Mouse (Mus musculus) forebrain, embryonic 13.5 days (tissue): ENCODE data around the gene Klhl29. TPM values are rescaled to one million over a fixed set of nuclear protein-coding genes. Genes with fewer than 3 reads are reported as not detected.

Experiments
- ATAC-seq: fragments of 200-750 bp; cut with Nextera tagmentation; 2 replicates; pipeline ENCODE4 v1.8.0; 2017
- H3K27ac ChIP-seq: fragments of 300-500 bp; sonication (generic); 2 replicates; pipeline ENCODE4 v1.5.1; 2015; ENCODE audit warnings: inconsistent platforms, mild to moderate bottlenecking, moderate library complexity
- H3K27me3 ChIP-seq: fragments of 300-500 bp; sonication (generic); 2 replicates; pipeline ENCODE4 v1.6.1; 2015; ENCODE audit warnings: mild to moderate bottlenecking, inconsistent platforms
- H3K36me3 ChIP-seq: fragments of 300-500 bp; sonication (generic); 2 replicates; pipeline ENCODE4 v1.6.1; 2015; ENCODE audit warnings: mild to moderate bottlenecking, inconsistent platforms; ENCODE audit not compliant: poor library complexity, severe bottlenecking
- H3K4me1 ChIP-seq: fragments of 300-500 bp; sonication (generic); 2 replicates; pipeline ENCODE4 v1.6.1; 2015; ENCODE audit warnings: inconsistent platforms
- H3K4me2 ChIP-seq: fragments of 300-500 bp; sonication (generic); 2 replicates; pipeline ENCODE4 v1.6.1; 2015; ENCODE audit warnings: inconsistent platforms, mild to moderate bottlenecking, moderate library complexity
- H3K4me3 ChIP-seq: fragments of 300-500 bp; sonication (generic); 2 replicates; pipeline ENCODE4 v1.5.1; 2015; ENCODE audit warnings: mild to moderate bottlenecking, inconsistent platforms
- H3K9ac ChIP-seq: fragments of 300-500 bp; sonication (generic); 2 replicates; pipeline ENCODE4 v1.6.1; 2015; ENCODE audit warnings: mild to moderate bottlenecking, inconsistent platforms
- H3K9me3 ChIP-seq: fragments of 300-500 bp; sonication (generic); replicated peaks from 2 replicates; pipeline ENCODE4 v1.6.1; 2016; ENCODE audit warnings: inconsistent platforms
- WGBS: fragments of 180-500 bp; shearing (Covaris S2); methylation state at CpG from one replicate; pipeline ENCODE4 v1.1.7; 2015; 5-methylcytosine and 5-hydroxymethylcytosine counted together
- polyA plus RNA-seq: library from polyadenylated mRNA; unstranded; fragments of >200 nt; fragmentation: Nextera tagmentation; extraction: Ambion mirVana; gene quantifications from 2 replicates; pipeline ENCODE4 v1.2.1, GENCODE M21; 2015

Gene Klhl29
- polyA plus RNA-seq, 1 experiment from 2014 or later: 3.5 TPM

DNA sequence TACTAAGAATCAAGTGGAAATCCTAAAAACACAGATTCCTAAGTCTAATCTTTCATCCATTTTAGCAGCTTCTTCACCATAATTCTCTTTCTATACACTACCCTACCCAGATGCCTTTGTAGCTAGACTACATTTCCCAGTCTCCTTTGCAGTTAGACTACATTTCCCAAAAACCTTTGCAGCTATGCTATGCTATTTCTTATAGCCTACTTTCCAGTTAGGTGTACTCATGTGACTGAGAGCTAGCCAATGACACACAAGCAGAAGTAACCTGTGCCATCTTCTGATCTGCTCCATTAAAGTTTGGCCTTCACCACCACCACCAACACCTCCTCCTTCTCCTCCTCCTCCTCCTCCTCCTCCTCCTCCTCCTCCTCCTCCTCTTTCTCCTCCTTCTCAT lies 11.2 kb upstream of the Klhl29 start:
- H3K4me3 ChIP-seq: no peak overlapping the region
- H3K27me3 ChIP-seq: no peaks in the 10 kb centered on the region
- ATAC-seq: 0 out of 2 replicates have a peak, but pooled peaks have one; percentile 36
- no peaks in the 10 kb centered on the region for H3K9me3 ChIP-seq
- H3K9ac ChIP-seq: no peak overlapping the region
- H3K27ac ChIP-seq: no peak overlapping the region
- H3K36me3 ChIP-seq: no peaks in the 10 kb centered on the region
- H3K4me2 ChIP-seq: no peak overlapping the region
- peaks cover 5% of the 10 kb centered on the region; the same call in 1 of the 2 replicates for H3K4me1 ChIP-seq

DNA sequence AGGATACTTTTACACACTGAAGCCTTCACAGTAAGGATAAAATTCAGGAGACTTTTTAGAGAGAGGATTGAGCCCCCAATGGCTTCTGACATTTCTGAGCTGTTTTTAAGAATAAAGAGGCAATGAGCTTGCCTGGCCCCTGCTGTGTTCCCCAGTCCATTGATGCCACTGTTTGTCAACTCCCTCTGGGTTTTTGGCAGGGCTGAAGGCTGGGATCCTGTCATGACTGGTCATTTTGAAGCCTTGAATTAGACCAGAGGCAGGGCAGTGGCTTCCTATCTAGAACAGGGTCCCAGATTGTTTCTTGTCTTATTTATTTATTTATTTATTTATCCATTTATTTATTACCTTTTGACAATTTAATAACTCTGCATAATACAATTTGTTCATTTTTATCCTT lies 6.2 kb upstream of the Klhl29 start:
- ATAC-seq: no peak
- H3K27me3 ChIP-seq: peaks cover 13% of the 10 kb centered on the region; the same call in 1 of the 2 replicates

DNA sequence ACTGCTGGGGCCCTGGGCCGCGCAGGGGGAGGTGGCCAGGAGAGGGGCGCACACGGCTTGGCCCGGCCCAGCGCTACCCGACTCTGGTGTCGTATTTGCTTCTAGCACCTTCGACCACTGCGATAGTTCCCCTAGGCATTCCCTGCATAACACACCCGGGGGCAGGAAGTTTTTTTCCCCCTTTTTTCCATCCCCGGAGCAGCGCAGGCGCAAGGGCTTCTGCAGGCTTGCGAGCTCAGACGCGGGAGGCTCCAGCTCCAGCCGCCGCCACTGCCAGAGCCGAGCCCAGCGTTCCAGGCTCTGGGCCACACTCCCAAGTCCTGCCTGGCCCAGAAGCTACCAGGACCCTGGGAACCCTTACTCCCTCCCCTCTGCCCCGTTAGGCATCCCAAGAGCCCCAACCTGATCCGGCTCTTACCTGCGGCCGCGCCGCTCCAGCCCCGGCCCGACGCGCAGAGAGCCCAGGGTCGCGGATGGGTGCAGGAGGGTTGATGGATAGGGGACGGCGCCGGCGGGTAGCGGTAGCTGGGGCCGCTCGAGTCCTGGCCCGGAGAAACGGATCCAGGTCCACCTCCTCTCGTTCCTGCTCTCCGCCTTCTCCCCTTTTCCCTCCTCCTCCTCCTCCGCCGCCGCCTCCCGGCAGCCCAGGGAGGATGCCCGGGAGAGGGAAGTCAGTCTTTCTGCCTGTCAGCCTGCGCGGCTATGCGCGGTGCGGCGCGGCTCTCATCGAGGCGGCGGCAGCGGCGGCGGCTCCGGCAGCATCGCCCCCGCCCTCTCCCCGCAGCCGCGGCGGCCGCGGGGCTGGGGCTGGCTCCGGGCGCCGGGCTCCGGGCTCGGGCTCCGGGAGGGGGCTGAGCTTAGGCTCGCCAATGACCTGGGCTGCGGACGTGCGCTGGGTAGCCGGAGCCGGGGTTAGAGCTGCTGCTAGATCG lies 532 bp downstream of the Klhl29 start:
- Histone ChIP-seq H3K9me3 (no peaks in the 10 kb centered on the region), H3K4me2 (peak overlapping the region; percentile 96), H3K4me1 (peaks cover 26% of the 10 kb centered on the region), H3K9ac (peak overlapping the region; percentile 93), H3K27ac (peak overlapping the region; percentile 94), H3K36me3 (no peaks in the 10 kb centered on the region), H3K4me3 (peak overlapping the region; percentile 87), H3K27me3 (peaks cover 18% of the 10 kb centered on the region; the same call in 1 of the 2 replicates)
- WGBS: under 1% methylated on average over 68 of the region's 84 CpGs
- peak; percentile 77 for ATAC-seq

More for the DNA sequence above, 6.2 kb upstream of the Klhl29 start:
- H3K4me1 ChIP-seq: peaks cover 8% of the 10 kb centered on the region; the same call in 1 of the 2 replicates
- no peak overlapping the region for H3K9ac ChIP-seq
- H3K4me3 ChIP-seq: no peak overlapping the region
- no peaks in the 10 kb centered on the region for H3K36me3 ChIP-seq
- H3K4me2 ChIP-seq: no peak overlapping the region
- H3K9me3 ChIP-seq: no peaks in the 10 kb centered on the region
- no peak overlapping the region for H3K27ac ChIP-seq

GRCm38 (mm10) chr12:5374196-5374683 lies 1.2 kb downstream of the Klhl29 start:
- Histone ChIP-seq H3K27me3 (peaks cover 18% of the 10 kb centered on the region; the same call in 1 of the 2 replicates), H3K27ac (peak overlapping the region; percentile 94), H3K4me2 (peak overlapping the region; percentile 96), H3K9ac (peak overlapping the region; percentile 93), H3K36me3 (no peaks in the 10 kb centered on the region), H3K4me1 (peaks cover 26% of the 10 kb centered on the region), H3K9me3 (no peaks in the 10 kb centered on the region), H3K4me3 (peak overlapping the region; percentile 87)
- under 1% methylated on average over 31 of the region's 31 CpGs for WGBS
- peak; percentile 3; the same call in 1 of the 2 replicates for ATAC-seq

- ATAC-seq: peak; percentile 1; the same call in 1 of the 2 replicates
- Histone ChIP-seq H3K36me3 (no peaks in the 10 kb centered on the region), H3K9me3 (no peaks in the 10 kb centered on the region), H3K4me3 (peak overlapping the region; percentile 87), H3K27ac (peak overlapping the region; percentile 94), H3K27me3 (peaks cover 18% of the 10 kb centered on the region; the same call in 1 of the 2 replicates), H3K9ac (peak overlapping the region; percentile 93), H3K4me2 (peak overlapping the region; percentile 96), H3K4me1 (peaks cover 26% of the 10 kb centered on the region)
- under 1% methylated on average over 42 of the region's 42 CpGs for WGBS
These were observed 1.8 kb downstream of the Klhl29 start for GRCm38 (mm10) chr12:5373641-5374195.

GRCm38 (mm10) chr12:5369396-5369795 lies 6.1 kb downstream of the Klhl29 start:
- Histone ChIP-seq H3K4me3 (no peak overlapping the region), H3K27ac (no peak overlapping the region), H3K4me1 (peaks cover 25% of the 10 kb centered on the region; the same call in 1 of the 2 replicates), H3K9ac (no peak overlapping the region), H3K36me3 (no peaks in the 10 kb centered on the region), H3K9me3 (no peaks in the 10 kb centered on the region), H3K4me2 (no peak overlapping the region), H3K27me3 (no peaks in the 10 kb centered on the region)
- WGBS: 92% methylated on average over 4 of the region's 4 CpGs
- no peak for ATAC-seq

GRCm38 (mm10) chr12:5364836-5365235 lies 10.6 kb downstream of the Klhl29 start:
- no peak overlapping the region for H3K9ac ChIP-seq
- WGBS: 87% methylated on average over 3 of the region's 3 CpGs
- no peak overlapping the region for H3K27ac ChIP-seq
- no peaks in the 10 kb centered on the region for H3K9me3 ChIP-seq
- H3K4me1 ChIP-seq: peaks cover 16% of the 10 kb centered on the region
- no peak for ATAC-seq
- no peak overlapping the region for H3K4me2 ChIP-seq
- H3K4me3 ChIP-seq: no peak overlapping the region
- no peaks in the 10 kb centered on the region for H3K36me3 ChIP-seq
- no peaks in the 10 kb centered on the region for H3K27me3 ChIP-seq

DNA sequence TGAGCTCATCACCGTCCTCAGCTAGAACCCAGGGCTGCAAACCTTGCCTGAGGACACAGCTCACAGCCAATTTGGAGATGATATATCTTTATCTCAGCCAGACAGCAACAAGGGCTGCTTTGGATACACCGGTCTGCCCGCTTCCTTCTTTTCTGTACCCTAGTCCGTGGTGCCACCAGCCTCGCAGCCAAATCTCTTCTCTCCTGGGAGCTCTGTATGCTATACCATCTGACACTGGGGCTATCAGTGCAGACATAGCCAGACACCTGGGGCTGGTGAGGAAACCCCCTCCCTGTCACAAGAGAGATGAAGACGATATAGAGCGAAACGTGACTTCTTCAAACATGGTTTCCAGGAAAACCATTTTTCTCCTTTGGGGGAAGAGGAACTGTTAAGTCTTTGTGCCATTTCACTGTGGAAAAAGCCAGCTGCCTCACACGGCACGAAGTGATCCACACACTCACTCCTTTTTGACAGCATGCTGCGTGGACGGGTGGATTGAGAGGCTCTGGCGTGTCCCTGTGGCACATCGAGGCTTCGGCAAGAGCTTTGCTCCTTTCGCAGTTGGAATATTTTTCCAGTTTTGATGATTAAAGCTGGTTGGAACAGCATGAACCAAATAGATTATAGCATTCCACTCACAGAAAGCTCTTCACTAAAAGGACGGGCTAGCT lies 11.4 kb downstream of the Klhl29 start:
- H3K4me1 ChIP-seq: peaks cover 22% of the 10 kb centered on the region
- no peaks in the 10 kb centered on the region for H3K36me3 ChIP-seq

DNA sequence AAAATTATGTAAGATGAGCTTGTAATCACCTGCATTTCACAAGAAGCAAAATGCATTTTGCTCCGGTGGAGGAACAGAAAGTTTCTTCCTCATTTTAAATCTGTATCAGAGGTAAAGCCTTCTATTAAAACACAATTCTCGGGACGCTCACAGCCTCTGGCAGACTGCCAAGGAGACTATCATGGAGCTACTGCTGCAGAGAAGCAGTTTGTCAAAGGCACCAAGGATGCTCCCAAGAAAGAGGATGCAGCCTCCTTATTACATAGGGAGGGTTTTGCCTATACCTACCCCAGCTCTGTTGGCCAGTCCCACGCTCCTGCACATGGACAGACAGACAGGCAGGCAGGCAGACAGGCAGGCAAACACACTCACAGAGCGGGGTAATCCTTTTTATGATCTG lies 16.4 kb downstream of the Klhl29 start:
- no peaks in the 10 kb centered on the region for H3K27me3 ChIP-seq

More for the DNA sequence above, 11.4 kb downstream of the Klhl29 start:
- no peak overlapping the region for H3K9ac ChIP-seq
- H3K27me3 ChIP-seq: no peaks in the 10 kb centered on the region
- peak overlapping the region; percentile 14; the same call in 1 of the 2 replicates for H3K27ac ChIP-seq
- no peak overlapping the region for H3K4me3 ChIP-seq
- H3K4me2 ChIP-seq: no peak overlapping the region
- ATAC-seq: no peak
- 85% methylated on average over 17 of the region's 17 CpGs for WGBS
- no peaks in the 10 kb centered on the region for H3K9me3 ChIP-seq

DNA sequence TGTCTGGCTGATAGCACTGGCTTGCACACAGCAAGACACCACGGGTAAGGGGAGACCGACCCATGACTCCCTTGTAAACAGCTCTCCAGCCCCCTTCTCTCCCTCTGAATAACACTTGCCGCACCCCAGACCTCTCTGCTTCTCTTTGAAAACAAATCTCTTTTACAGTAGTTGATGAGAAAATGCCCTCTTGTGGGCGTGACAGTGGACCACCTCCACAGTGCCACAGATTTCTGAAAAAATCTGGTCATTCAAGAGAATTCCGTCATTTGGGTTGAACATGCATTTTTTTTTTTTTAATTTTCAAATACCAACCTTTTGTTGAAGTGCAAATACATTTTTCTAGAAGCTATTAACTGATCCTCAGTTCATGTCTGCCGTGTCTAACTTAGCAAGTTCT lies 17.0 kb downstream of the Klhl29 start:
- Histone ChIP-seq H3K4me2 (peak overlapping the region; percentile 15; the same call in 1 of the 2 replicates), H3K27me3 (no peaks in the 10 kb centered on the region), H3K36me3 (no peaks in the 10 kb centered on the region), H3K4me1 (peaks cover 28% of the 10 kb centered on the region), H3K9me3 (no peaks in the 10 kb centered on the region), H3K27ac (no peak overlapping the region), H3K9ac (no peak overlapping the region), H3K4me3 (no peak overlapping the region)
- peak; percentile 23 for ATAC-seq
- 29% methylated on average over 6 of the region's 6 CpGs for WGBS

More for the DNA sequence above, 16.4 kb downstream of the Klhl29 start:
- Histone ChIP-seq H3K4me1 (peaks cover 31% of the 10 kb centered on the region), H3K9ac (0 out of 2 replicates have a peak overlapping the region, but pooled peaks have one; percentile 26), H3K4me3 (no peak overlapping the region), H3K9me3 (no peaks in the 10 kb centered on the region), H3K4me2 (peak overlapping the region; percentile 19; the same call in 1 of the 2 replicates), H3K27ac (peak overlapping the region; percentile 11; the same call in 1 of the 2 replicates), H3K36me3 (no peaks in the 10 kb centered on the region)
- peak; percentile 53; the same call in 1 of the 2 replicates for ATAC-seq
- 33% methylated on average over 5 of the region's 5 CpGs for WGBS

DNA sequence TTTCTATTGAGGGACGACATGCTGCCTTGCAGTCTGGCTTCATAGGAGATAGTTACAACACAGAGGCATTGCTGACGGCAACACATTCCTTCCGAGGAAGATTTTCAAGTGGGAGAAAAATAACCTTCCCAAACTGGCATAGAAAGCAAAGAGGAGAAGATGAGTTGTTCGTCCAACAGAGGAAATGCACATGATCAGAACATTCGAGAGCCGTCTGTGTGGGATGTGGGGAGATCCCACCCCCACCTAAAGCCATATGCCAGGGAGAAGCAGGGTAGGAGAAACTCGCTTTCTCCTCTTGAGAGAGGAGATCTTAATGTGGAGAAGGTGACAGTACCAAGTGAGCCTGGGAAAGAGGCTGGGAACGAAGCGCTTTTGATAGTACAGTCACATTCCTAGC lies 22.1 kb downstream of the Klhl29 start:
- Histone ChIP-seq H3K4me3 (no peak overlapping the region), H3K36me3 (no peaks in the 10 kb centered on the region), H3K4me2 (no peak overlapping the region), H3K9me3 (no peaks in the 10 kb centered on the region), H3K9ac (no peak overlapping the region), H3K27ac (no peak overlapping the region), H3K27me3 (no peaks in the 10 kb centered on the region), H3K4me1 (peaks cover 22% of the 10 kb centered on the region)
- 89% methylated on average over 9 of the region's 9 CpGs for WGBS
- no peak for ATAC-seq
